Mouse (Mus musculus) kidney, adult 2 months (tissue): ENCODE measurements around the gene Tmed9.

Experiments used
- CTCF ChIP-seq: fragments of 200-500 bp; conservative IDR thresholded peaks from 2 replicates; pipeline ENCODE4 v1.5.1; 2011; ENCODE audit warnings: low read depth, mild to moderate bottlenecking, control low read depth, low read length, moderate library complexity, mixed read lengths; ENCODE audit not compliant: insufficient read depth, insufficient read length
- POLR2A ChIP-seq: fragments of 200-500 bp; IDR thresholded peaks from one replicate; pipeline ENCODE4 v1.6.1; 2011; ENCODE audit warnings: low read depth, low read length, control low read depth

DNA sequence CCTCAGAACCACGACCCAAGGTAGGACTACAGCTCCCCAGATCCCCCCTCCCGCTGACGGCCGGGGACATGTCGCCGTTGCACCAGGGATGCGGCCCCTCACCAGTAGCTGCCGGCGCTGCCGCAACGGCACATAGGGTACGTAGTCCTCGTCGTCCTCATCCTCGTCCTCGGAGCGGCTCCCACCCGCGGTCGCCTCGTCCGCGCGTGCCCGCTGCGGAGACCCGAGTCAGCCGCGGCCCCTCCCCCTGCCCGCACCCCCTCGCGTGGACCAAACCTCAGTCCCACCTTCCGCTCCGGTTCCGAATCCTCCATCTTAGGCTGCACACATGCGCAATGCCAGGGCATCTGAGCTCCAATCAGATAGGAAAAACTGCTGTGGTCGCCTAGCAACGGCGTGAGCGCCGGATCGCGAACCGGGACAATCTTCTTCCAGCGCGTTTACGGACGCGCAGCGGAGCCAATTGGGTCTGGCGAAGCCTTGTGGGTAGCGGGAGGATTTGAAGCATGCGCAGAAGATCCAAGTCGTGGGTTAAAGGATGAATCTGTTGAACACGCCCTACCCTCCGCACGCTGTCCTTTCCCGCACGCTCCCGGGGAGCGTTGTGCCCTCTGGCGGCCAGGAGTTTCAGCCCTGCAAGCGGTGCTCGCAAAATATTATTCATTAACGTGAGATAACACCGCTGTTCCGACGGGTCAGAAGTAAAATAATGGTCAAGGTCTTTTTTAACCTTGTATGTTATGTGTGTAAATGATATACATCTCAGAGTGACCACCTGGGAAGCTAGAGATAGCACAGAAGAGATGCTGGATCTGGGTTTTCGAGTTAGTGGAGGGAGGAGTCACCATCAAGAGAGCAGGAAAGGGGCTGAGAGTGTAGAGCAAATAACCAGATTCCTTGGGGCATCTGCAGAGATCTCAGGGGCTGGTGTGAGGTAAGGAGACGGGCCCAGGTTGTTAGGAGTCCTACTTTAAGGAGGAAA, 37.0 kb upstream of the Tmed9 start, which contains the start of gene Ddx41:
- TF ChIP-seq POLR2A (peak; percentile 33), CTCF (peak; percentile 96)
